Mouse (Mus musculus) heart, postnatal 0 days (tissue): ENCODE measurements around the gene Zfp37. TPM values are rescaled to one million over a fixed set of nuclear protein-coding genes. Genes with fewer than 3 reads are reported as not detected.

Experiments
- ATAC-seq: fragments of 200-750 bp; cut with Nextera tagmentation; 2 replicates; pipeline ENCODE4 v1.8.0; 2017; ENCODE audit warnings: low read depth, moderate number of reproducible peaks, moderate library complexity; ENCODE audit not compliant: insufficient read depth
- DNase-seq: peaks from one replicate; pipeline ENCODE4 v3.0.0-alpha.2; 2016; ENCODE audit warnings: low spot score
- H3K27ac ChIP-seq: fragments of 300-500 bp; sonication (generic); 2 replicates; pipeline ENCODE4 v1.5.1; 2014; ENCODE audit warnings: low read depth, mild to moderate bottlenecking
- H3K27me3 ChIP-seq: fragments of 300-500 bp; sonication (generic); 2 replicates; pipeline ENCODE4 v1.6.1; 2014; ENCODE audit warnings: low read length, mixed read lengths; ENCODE audit not compliant: control insufficient read depth, insufficient read depth
- H3K36me3 ChIP-seq: fragments of 300-500 bp; sonication (generic); replicated peaks from 2 replicates; pipeline ENCODE4 v1.6.1; 2014; ENCODE audit warnings: low read length, mixed read lengths; ENCODE audit not compliant: control insufficient read depth, insufficient read depth
- H3K4me1 ChIP-seq: fragments of 300-500 bp; sonication (generic); 2 replicates; pipeline ENCODE4 v1.6.1; 2014; ENCODE audit warnings: antibody characterized with exemption; ENCODE audit not compliant: control insufficient read depth, insufficient read depth
- H3K4me2 ChIP-seq: fragments of 300-500 bp; sonication (generic); 2 replicates; pipeline ENCODE4 v1.6.1; 2014; ENCODE audit warnings: low read depth, mild to moderate bottlenecking, low read length, moderate library complexity
- H3K4me3 ChIP-seq: fragments of 300-500 bp; sonication (generic); 2 replicates; pipeline ENCODE4 v1.5.1; 2014; ENCODE audit warnings: low read depth, low read length
- H3K9ac ChIP-seq: fragments of 300-500 bp; sonication (generic); replicated peaks from 2 replicates; pipeline ENCODE4 v1.6.1; 2014; ENCODE audit warnings: low read depth, low read length, mixed read lengths
- H3K9me3 ChIP-seq: fragments of 300-500 bp; sonication (generic); replicated peaks from 2 replicates; pipeline ENCODE4 v1.6.1; 2016; ENCODE audit warnings: low read length; ENCODE audit not compliant: control insufficient read depth
- CTCF ChIP-seq: IDR thresholded peaks from 2 replicates; pipeline ENCODE4 v1.5.1; 2016; ENCODE audit warnings: antibody characterized with exemption, control low read depth, low read depth
- EP300 ChIP-seq: IDR thresholded peaks from 2 replicates; pipeline ENCODE4 v1.6.1; 2016; ENCODE audit warnings: antibody characterized with exemption, low read depth
- WGBS: fragments of 180-500 bp; shearing (Covaris S2); extraction: QIAGEN DNeasy Blood & Tissue Kit; methylation state at CpG from one replicate; pipeline ENCODE4 v1.1.7; 2014; 5-methylcytosine and 5-hydroxymethylcytosine counted together
- polyA plus RNA-seq: library from polyadenylated mRNA; unstranded; fragments of >200 nt; fragmentation: Nextera tagmentation; extraction: Ambion mirVana; gene quantifications from 2 replicates; pipeline ENCODE4 v1.2.1, GENCODE M21; 2015
- total RNA-seq: library from RNA; depleted of rRNA; stranded (reverse); fragments of >200 nt; gene quantifications from 2 replicates; pipeline ENCODE4 v1.2.3, GENCODE M21; 2014; ENCODE audit warnings: low replicate concordance

Zfp37 gene
- total and polyA plus RNA-seq, 2 experiments from 2014 or later: 2.8 to 9.5 TPM

- peak overlapping the region; percentile 70 for H3K9ac ChIP-seq
- peak; percentile 32 for DNase-seq
- ATAC-seq: 0 out of 2 replicates have a peak, but pooled peaks have one; percentile 13
- H3K4me3 ChIP-seq: peak overlapping the region; percentile 73
- no peaks in the 10 kb centered on the region for H3K27me3 ChIP-seq
- peaks cover 12% of the 10 kb centered on the region; the same call in 1 of the 2 replicates for H3K4me1 ChIP-seq
- H3K4me2 ChIP-seq: peak overlapping the region; percentile 81
- H3K36me3 ChIP-seq: peaks cover 6% of the 10 kb centered on the region
- 5% methylated on average over 19 of the region's 19 CpGs for WGBS
- no peaks in the 10 kb centered on the region for H3K9me3 ChIP-seq
- TF ChIP-seq CTCF: no peak
- TF ChIP-seq EP300: no peak
- peak overlapping the region; percentile 78 for H3K27ac ChIP-seq
These were observed 22.0 kb downstream of the Zfp37 start for GRCm38 (mm10) chr4:62208696-62209380.

- Histone ChIP-seq H3K4me3 (peak overlapping the region; percentile 73), H3K9ac (peak overlapping the region; percentile 70), H3K9me3 (no peaks in the 10 kb centered on the region), H3K4me1 (peaks cover 12% of the 10 kb centered on the region; the same call in 1 of the 2 replicates), H3K4me2 (peak overlapping the region; percentile 81), H3K36me3 (peaks cover 14% of the 10 kb centered on the region), H3K27ac (peak overlapping the region; percentile 78), H3K27me3 (no peaks in the 10 kb centered on the region)
- DNase-seq: peak; percentile 85
- peak; percentile 98 for ATAC-seq
- TF ChIP-seq EP300 (no peak), CTCF (no peak)
- 1% methylated on average over 45 of the region's 45 CpGs for WGBS
These were observed 22.8 kb downstream of the Zfp37 start for GRCm38 (mm10) chr4:62207851-62208695.

- no peak overlapping the region for H3K4me2 ChIP-seq
- peaks cover 58% of the 10 kb centered on the region for H3K36me3 ChIP-seq
- no peak overlapping the region for H3K4me3 ChIP-seq
- no peak overlapping the region for H3K27ac ChIP-seq
- TF ChIP-seq EP300 (no peak), CTCF (no peak)
- H3K9ac ChIP-seq: no peak overlapping the region
- no peaks in the 10 kb centered on the region for H3K4me1 ChIP-seq
- H3K27me3 ChIP-seq: no peaks in the 10 kb centered on the region
- no peak for DNase-seq
- 46% methylated on average over 7 of the region's 7 CpGs for WGBS
- H3K9me3 ChIP-seq: peaks cover 2% of the 10 kb centered on the region; the same call in 1 of the 2 replicates
- ATAC-seq: no peak
These were observed 30.8 kb downstream of the Zfp37 start for GRCm38 (mm10) chr4:62199923-62200529.

- peaks cover 55% of the 10 kb centered on the region for H3K9me3 ChIP-seq
- H3K4me1 ChIP-seq: no peaks in the 10 kb centered on the region
- peaks cover 46% of the 10 kb centered on the region for H3K36me3 ChIP-seq
- DNase-seq (no peak), ATAC-seq (no peak)
- H3K4me3 ChIP-seq: no peak overlapping the region
- TF ChIP-seq CTCF (no peak), EP300 (no peak)
- no peak overlapping the region for H3K9ac ChIP-seq
- H3K27ac ChIP-seq: no peak overlapping the region
- no peak overlapping the region for H3K4me2 ChIP-seq
- no peaks in the 10 kb centered on the region for H3K27me3 ChIP-seq
These were observed 42.1 kb downstream of the Zfp37 start for GRCm38 (mm10) chr4:62188778-62189177.

GRCm38 (mm10) chr4:62177282-62177681, 53.6 kb downstream of the Zfp37 start:
- no peak for DNase-seq
- 37% methylated on average over 5 of the region's 5 CpGs for WGBS

More at GRCm38 (mm10) chr4:62177282-62177681, 53.6 kb downstream of the Zfp37 start:
- H3K9me3 ChIP-seq: no peaks in the 10 kb centered on the region
- peak; percentile 40 for TF ChIP-seq CTCF
- TF ChIP-seq EP300: no peak
- H3K27me3 ChIP-seq: no peaks in the 10 kb centered on the region
- H3K4me2 ChIP-seq: no peak overlapping the region
- ATAC-seq: no peak
- H3K36me3 ChIP-seq: no peaks in the 10 kb centered on the region
- no peak overlapping the region for H3K4me3 ChIP-seq
- H3K27ac ChIP-seq: no peak overlapping the region
- H3K4me1 ChIP-seq: no peaks in the 10 kb centered on the region
- H3K9ac ChIP-seq: no peak overlapping the region
